Mouse (Mus musculus) cerebellum, adult (tissue): ENCODE measurements around the gene Sim1.

Experiments used
- ATAC-seq: cut with Nextera tagmentation; 2 replicates; pipeline ENCODE4 v1.9.2; 2017; ENCODE audit warnings: mild to moderate bottlenecking, moderate library complexity, mixed read lengths; ENCODE audit not compliant: insufficient number of reproducible peaks, low FRiP score, low TSS enrichment

The Sim1 gene

GRCm38 (mm10) chr10:50894170-50894991 lies at the start of gene Sim1:
Sim1 (plus strand) TSS chr10:50894754.
- peak; percentile 77 for ATAC-seq

DNA sequence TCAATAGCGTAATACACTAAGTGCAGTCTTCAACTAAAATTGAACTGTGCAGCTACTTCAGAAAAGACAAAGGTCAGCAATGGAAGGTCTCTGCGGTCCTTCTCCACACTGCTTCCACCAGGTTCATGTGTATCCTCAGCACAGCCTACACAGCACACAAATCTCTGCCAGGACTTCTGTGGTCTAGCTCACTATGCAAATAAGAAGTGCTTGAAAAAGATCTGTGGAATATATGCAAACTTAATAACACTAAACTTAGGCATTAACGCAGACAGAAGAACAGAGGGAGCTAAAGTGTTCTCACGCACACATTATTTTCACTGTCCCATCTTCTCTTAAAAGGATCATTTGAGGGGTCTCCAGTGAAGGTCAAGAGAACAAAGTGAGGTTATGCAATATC lies 26.4 kb upstream of the Sim1 start:
- no peak for ATAC-seq

DNA sequence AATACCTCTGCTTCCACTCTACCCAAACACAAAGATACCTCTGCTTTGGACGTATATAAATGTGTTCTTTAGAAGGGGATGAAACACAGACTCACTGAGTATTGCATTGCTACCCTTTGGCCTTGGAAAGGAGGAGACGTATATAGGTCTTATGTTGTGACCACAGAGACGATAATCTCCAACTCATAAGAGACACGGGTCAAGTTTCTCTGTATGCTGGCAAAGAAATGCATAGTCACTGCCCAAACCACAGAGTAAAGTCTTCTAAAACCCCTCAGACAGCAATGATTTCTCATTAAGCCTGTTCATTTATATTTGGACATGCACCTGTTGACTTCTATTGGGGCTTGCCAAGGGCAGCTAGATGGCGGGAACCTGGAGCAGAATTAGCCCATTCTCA lies 17.6 kb upstream of the Sim1 start:
- no peak for ATAC-seq

GRCm38 (mm10) chr10:50881476-50882069 lies 13.0 kb upstream of the Sim1 start:
- no peak for ATAC-seq

GRCm38 (mm10) chr10:50882366-50882765 lies 12.2 kb upstream of the Sim1 start:
- no peak for ATAC-seq

- ATAC-seq = no peak
These were observed 8.2 kb upstream of the Sim1 start for GRCm38 (mm10) chr10:50886305-50886704.

GRCm38 (mm10) chr10:50890621-50891020 lies 3.9 kb upstream of the Sim1 start:
- ATAC-seq = no peak

DNA sequence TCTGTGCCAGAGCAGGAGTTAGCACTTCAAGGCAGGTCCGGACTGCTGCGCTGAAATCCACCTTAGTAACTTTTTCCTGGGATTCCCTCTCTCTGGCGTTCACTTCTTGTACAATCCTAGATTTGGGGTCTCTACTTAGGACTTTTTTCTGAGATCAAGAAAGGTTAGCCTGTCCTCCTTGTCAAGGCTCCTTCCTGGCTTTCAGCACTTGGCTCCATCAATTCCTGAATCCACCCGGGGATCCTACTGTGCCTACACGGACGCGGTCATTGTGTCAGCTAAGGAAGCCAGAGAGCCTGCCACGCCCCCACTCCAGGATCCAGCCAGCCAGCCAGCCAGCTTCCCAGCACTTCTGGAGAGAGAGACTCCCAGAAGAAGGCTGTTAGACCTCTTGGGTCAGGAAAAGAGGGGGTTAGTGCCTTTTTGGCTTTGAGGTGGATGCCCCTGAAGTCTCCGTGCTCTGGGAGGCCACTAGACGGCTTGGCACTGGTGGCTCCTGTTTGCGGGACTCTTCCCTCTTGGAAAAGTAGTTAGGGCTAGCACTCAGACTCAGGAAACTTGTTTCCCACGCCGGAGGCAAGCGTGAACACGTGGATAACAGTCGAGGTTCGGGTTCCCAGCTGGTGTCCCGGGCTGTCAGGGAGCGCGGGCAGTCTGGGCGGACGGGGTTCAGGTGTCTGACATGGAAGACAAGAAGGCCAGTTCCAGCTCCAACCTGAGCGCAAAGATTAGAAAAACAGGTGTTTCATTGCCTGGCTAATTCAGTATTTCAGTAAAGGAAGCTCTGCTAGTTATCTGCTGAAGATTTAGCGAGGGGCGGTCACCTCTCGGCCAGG lies 2.5 kb upstream of the Sim1 start:
- ATAC-seq = no peak

DNA sequence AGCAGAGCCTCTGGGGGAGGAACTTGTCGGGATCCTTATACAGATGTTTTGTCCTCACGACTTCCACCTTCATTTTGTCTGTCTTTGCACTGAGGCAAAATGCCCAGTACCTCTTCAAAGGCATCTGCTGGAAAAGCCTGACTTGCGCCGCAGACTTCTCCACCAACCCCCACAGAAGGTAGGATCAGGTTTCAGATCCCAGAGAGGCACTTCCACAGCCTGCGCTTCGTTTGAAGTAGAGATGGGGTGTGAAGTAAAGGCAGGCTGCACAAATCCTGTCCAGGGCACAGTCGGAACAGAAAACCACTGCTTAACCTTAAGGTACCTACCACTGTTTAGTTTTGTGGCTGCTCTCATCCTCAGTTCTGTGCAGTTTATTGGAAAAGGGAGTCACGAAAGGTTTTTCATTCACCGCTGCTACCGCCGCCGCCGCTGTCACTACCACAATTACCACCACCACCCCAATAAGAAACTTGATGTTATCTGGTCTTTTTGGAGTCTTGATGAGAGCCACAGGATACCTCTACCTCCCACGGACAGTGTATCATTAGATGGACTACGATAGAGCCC lies 1.7 kb upstream of the Sim1 start:
- no peak for ATAC-seq

DNA sequence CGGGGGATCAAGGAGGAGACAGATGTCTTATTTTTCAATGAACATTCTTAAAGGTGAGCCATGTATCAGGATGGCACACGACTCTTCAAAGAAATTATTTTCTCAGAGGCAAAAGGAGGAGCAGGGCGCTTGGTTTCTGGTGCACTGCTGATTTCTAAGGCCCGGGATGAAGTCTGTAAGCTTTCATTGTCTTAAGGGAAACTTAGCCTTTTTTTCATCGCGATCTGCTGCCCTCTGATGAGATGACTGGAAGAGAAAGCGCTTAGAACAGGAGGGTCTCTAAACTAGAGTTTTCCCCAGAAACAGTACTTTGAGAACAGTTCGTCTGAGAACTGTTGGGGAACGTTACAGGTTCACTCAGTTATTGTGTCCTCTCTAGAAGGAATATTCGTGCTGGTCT lies 1.0 kb upstream of the Sim1 start:
- ATAC-seq = no peak

DNA sequence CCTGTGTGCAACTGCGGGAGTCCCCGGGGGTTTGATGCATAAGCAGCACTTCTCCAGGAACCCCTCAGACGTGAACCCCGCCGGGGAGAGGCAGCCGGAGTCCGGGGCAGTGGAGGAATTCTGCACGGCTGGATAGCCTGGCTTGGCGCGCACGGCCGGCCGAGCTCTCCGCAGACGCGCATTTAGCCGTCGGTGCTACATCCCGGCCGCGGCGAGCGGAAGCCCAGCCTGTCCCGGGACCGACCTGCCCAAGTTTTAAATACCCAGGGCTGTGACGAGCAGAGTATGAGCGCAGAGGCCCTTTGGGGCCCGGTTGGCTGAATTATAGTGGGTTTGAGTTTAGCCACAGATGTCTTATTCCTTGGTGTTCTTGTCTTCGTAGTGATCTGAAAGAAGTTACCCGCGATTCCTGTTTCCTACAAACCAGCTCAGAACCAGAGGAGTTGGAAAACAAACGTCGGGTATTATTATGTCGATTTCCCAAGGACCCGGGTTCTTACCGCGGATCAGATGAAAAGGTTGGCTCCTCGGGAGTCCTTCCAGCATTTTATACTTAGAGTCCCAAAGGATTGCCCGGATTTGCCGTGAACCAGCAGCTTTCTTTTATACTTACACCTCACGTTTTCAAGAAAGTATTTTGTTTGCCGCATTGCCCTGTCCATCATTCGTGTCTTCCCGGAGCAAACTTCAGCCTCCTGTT lies 687 bp downstream of the Sim1 start:
- ATAC-seq = no peak

DNA sequence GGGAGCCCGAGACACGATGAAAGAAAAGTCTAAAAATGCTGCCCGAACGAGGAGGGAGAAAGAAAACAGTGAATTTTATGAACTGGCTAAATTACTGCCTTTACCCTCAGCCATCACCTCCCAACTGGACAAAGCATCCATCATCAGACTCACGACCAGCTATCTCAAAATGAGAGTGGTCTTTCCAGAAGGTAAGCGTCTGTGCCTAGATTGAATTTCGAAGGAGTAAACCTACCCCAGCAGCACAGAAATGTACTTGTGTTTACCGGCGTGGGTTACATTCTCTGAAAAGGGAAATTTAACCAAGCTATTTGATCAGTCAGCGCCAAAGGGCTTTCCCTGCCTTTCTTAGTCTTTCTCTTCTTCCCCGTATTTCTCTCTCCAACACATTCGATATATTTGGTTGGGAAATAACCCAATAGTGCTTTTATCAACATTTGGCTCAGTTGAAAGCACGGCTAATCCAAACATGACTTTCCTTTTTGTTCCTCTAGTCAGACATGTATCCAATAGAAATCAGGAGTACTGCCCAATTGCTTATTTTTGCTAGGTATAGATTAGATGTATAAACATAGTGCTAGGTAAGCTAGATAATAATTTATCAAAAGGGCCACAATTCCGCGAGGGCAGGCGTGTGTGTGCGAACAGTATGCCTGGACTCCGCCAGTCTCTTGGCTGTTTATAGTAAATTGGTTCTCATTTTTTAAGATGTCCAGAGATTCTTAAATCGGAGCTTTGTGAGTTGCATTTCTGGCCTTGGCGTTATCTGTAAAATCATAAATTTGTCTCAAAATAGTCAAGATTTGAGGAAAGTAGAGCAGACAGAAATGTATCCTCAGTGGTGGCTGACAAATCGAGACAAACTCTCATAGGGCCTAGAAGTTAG lies 1.6 kb downstream of the Sim1 start:
- ATAC-seq = no peak

- ATAC-seq = no peak
These were observed 2.3 kb downstream of the Sim1 start for GRCm38 (mm10) chr10:50896767-50897390.

DNA sequence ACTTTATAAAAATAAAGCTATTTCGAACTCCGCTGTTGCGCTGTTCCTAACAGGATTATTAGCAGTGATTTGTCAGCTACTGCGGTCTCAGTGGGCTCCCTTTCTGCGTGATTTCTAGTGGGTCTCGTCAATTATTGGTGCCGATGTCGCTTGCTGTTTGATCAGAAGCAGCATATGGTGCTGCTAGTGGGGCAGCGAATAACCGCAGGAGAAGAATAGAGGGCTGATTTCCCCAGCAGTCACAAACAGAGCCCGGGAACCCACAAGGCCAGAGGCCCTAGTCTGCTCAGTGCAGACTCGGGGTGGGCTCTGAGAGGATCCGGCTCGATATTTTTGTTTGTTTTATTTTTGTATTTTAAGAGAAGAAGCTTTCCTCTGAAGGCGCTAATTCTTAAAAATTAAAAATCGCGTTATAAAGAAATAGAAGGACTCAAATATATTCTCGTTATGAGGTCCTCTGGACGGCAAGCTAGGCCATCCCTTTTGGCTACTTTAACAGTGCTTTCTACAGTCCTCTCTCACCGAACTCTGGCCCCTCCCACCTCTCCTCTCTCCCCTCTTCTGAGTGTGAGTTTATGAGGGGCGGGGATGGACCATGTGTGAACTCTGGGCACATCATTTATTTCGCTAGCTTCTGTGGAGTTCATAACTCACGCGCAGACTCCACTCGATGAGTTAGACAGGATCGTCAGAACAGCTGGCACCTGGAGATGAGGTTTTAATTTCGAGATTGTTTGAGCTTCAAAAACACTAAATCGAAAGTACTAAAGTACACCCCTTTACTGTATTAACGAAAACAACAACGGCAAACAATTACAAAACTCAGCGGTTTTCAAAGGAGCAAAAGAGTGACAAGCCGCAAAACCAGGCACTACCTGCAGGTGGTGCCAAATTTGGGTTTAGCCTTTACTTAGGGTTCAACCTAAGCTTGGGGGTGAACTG lies 3.2 kb downstream of the Sim1 start:
- ATAC-seq = no peak

GRCm38 (mm10) chr10:50898621-50899020 lies 4.1 kb downstream of the Sim1 start:
- ATAC-seq = no peak

- ATAC-seq = no peak
These were observed 5.5 kb downstream of the Sim1 start for GRCm38 (mm10) chr10:50899846-50900745.
